Comparison of ENCODE assay signal across 8 mouse cellular contexts in genomic region chr7:49778904-49779615, GRCm38 (mm10). TPM values are rescaled to one million over a fixed set of nuclear protein-coding genes. Genes with fewer than 3 reads are reported as not detected.
A peak's percentile ranks its signal among the peaks of the same experiment; 100 is the strongest.
DNase-seq lines count a peak whose midpoint lies in the region; ATAC-seq and TF ChIP-seq lines count a peak whose summit lies in the region.

No protein-coding gene starts in this region.

- peaks cover 23% of the 10 kb centered on the region for H3K36me3 ChIP-seq in forebrain, embryonic 12.5 days (replicated peaks)
- peaks cover 25% of the 10 kb centered on the region for H3K36me3 ChIP-seq in midbrain, embryonic 14.5 days (ENCODE audit: control insufficient read depth, insufficient read depth, low read length)

- H3K4me2 ChIP-seq in forebrain, embryonic 12.5 days, result peak overlapping the region; percentile 85
- peak overlapping the region; percentile 67 for H3K4me2 ChIP-seq in midbrain, embryonic 14.5 days (ENCODE audit: low read length)

- no peak for TF ChIP-seq CTCF in left cerebral cortex, adult 2 months (IDR thresholded peaks at IDR 0.05)

- H3K4me1 ChIP-seq in forebrain, embryonic 12.5 days, result peaks cover 20% of the 10 kb centered on the region
- peaks cover 12% of the 10 kb centered on the region for H3K4me1 ChIP-seq in midbrain, embryonic 14.5 days (ENCODE audit: control insufficient read depth, insufficient read depth, low read length)

- WGBS in forebrain, embryonic 12.5 days, result 76% methylated on average over 12 of the region's 12 CpGs
- WGBS in midbrain, embryonic 14.5 days, result 79% methylated on average over 12 of the region's 12 CpGs

- H3K4me3 ChIP-seq in forebrain, embryonic 12.5 days (replicated peaks), result peak overlapping the region; percentile 82
- peak overlapping the region; percentile 74 for H3K4me3 ChIP-seq in left cerebral cortex, adult 2 months
- peak overlapping the region; percentile 68 for H3K4me3 ChIP-seq in midbrain, embryonic 14.5 days (replicated peaks; ENCODE audit: low read depth, low read length)

- peak overlapping the region; percentile 78; the same call in 1 of the 2 replicates for H3K9ac ChIP-seq in forebrain, embryonic 12.5 days
- H3K9ac ChIP-seq in midbrain, embryonic 14.5 days (replicated peaks; ENCODE audit: low read length), result peak overlapping the region; percentile 71; the same call in 1 of the 2 replicates

- DNase-seq in left cerebral cortex, adult 11 months (ENCODE audit: low spot score), result peak; percentile 47
- DNase-seq in left cerebral cortex, postnatal 36 days (ENCODE audit: low spot score in 2 of 2), result no peak
- peak; percentile 57 for DNase-seq in ZHBTc4 (ENCODE audit: low read depth, low spot score)
- peak in 1 of 2 experiments; percentile 37 for DNase-seq in left cerebral cortex, adult 2 months (ENCODE audit: extremely low spot score in 1 of 2, low spot score in 2 of 2)
- DNase-seq in midbrain, embryonic 14.5 days, result peak; percentile 37
- DNase-seq in retina, postnatal 1 day, result no peak
- no peak for DNase-seq in gastrocnemius, postnatal 25 days

- no peak for ATAC-seq in forebrain, embryonic 12.5 days (ENCODE audit: low FRiP score)
- ATAC-seq in midbrain, embryonic 14.5 days (ENCODE audit: low FRiP score, low TSS enrichment), result 0 out of 2 replicates have a peak, but pooled peaks have one; percentile 1

- intact Hi-C loops in left cerebral cortex, postnatal 36 days (cut with DNase I), result loop anchor here (1.0 kb wide), 1 partner anchor 144 kb away; no protein-coding TSS in a partner anchor
- intact Hi-C loops in left cerebral cortex, adult 2 months (cut with DNase I), result loop anchor here (1.0 to 10.0 kb wide), 2 partner anchors 144 to 1656 kb away; no protein-coding TSS in a partner anchor

- H3K27ac ChIP-seq in forebrain, embryonic 12.5 days, result no peak overlapping the region
- H3K27ac ChIP-seq in left cerebral cortex, adult 2 months, result peak overlapping the region; percentile 86
- peak overlapping the region; percentile 86; the same call in 1 of the 2 replicates for H3K27ac ChIP-seq in midbrain, embryonic 14.5 days (replicated peaks; ENCODE audit: low read depth, low read length)

- no peaks in the 10 kb centered on the region for H3K9me3 ChIP-seq in forebrain, embryonic 12.5 days
- H3K9me3 ChIP-seq in midbrain, embryonic 14.5 days (ENCODE audit: control insufficient read depth, low read length), result no peaks in the 10 kb centered on the region

- H3K27me3 ChIP-seq in forebrain, embryonic 12.5 days, result peaks cover 14% of the 10 kb centered on the region; the same call in 1 of the 2 replicates
- no peaks in the 10 kb centered on the region for H3K27me3 ChIP-seq in midbrain, embryonic 14.5 days (ENCODE audit: control insufficient read depth, insufficient read depth, low read length)

RNA-seq across cellular contexts. Expression of gene Prmt3, which starts 0.9 kb away (rescaled TPM):
- 10 to 100 TPM; 30.1 to 34.4 TPM for total RNA-seq in left cerebral cortex, postnatal 36 days (2021)
- polyA plus RNA-seq in forebrain, embryonic 12.5 days (2016; fragmentation: Nextera tagmentation; extraction: Ambion mirVana), result 55.1 and 60.1 TPM in 2 replicates
- total RNA-seq in left cerebral cortex, adult 2 months (2021), result 10 to 100 TPM; 33.5 to 37.3 TPM
- polyA plus RNA-seq in midbrain, embryonic 14.5 days (2014; fragmentation: Nextera tagmentation; extraction: Ambion mirVana), result 47.6 and 60.8 TPM in 2 replicates
- total RNA-seq in gastrocnemius, postnatal 25 days (2021), result 10 to 100 TPM; 10.5 to 12.2 TPM

RNA-seq across cellular contexts. Expression of gene Htatip2, which starts 20.1 kb away (rescaled TPM):
- total RNA-seq in left cerebral cortex, postnatal 36 days (2021), result 10 to 100 TPM; 14.8 to 15.1 TPM
- 2.9 and 3.6 TPM in 2 replicates for polyA plus RNA-seq in forebrain, embryonic 12.5 days (2016; fragmentation: Nextera tagmentation; extraction: Ambion mirVana)
- total RNA-seq in left cerebral cortex, adult 2 months (2021), result 10 to 100 TPM; 12.2 to 15.5 TPM
- polyA plus RNA-seq in midbrain, embryonic 14.5 days (2014; fragmentation: Nextera tagmentation; extraction: Ambion mirVana), result 2.2 and 2.7 TPM in 2 replicates
- 1 to 10 TPM; 2.2 to 4.3 TPM for total RNA-seq in gastrocnemius, postnatal 25 days (2021)

Comparison
In these comparisons a context has a peak if more than half of its experiments do, and no peak if none do; other contexts are left out.
1. DNase-seq: peak in left cerebral cortex, adult 11 months (single experiment), ZHBTc4 (single experiment) and midbrain, embryonic 14.5 days (single experiment); none in left cerebral cortex, postnatal 36 days (0 of 2), retina, postnatal 1 day (single experiment) and gastrocnemius, postnatal 25 days (single experiment).
2. Peak in every context shown above with its lines, with median percentiles within 50 percentile points of each other: H3K4me3 ChIP-seq.